Mouse (Mus musculus) liver, embryonic 12.5 days (tissue): ENCODE results near the gene Gba2. TPM values are rescaled to one million over a fixed set of nuclear protein-coding genes. Genes with fewer than 3 reads are reported as not detected.

Experiments
- ATAC-seq: fragments of 200-750 bp; cut with Nextera tagmentation; 2 replicates; pipeline ENCODE4 v1.8.0; 2017; ENCODE audit warnings: moderate number of reproducible peaks, mild to moderate bottlenecking, moderate library complexity
- H3K27ac ChIP-seq: fragments of 300-500 bp; sonication (generic); 2 replicates; pipeline ENCODE4 v1.5.1; 2016; ENCODE audit warnings: mild to moderate bottlenecking
- H3K27me3 ChIP-seq: fragments of 300-500 bp; sonication (generic); replicated peaks from 2 replicates; pipeline ENCODE4 v1.6.1; 2016; ENCODE audit warnings: mild to moderate bottlenecking, moderate library complexity
- H3K36me3 ChIP-seq: fragments of 300-500 bp; sonication (generic); 2 replicates; pipeline ENCODE4 v1.6.1; 2016; ENCODE audit warnings: mild to moderate bottlenecking, moderate library complexity
- H3K4me1 ChIP-seq: fragments of 300-500 bp; sonication (generic); 2 replicates; pipeline ENCODE4 v1.6.1; 2016
- H3K4me2 ChIP-seq: fragments of 300-500 bp; sonication (generic); 2 replicates; pipeline ENCODE4 v1.6.1; 2016; ENCODE audit warnings: mild to moderate bottlenecking, moderate library complexity
- H3K4me3 ChIP-seq: fragments of 300-500 bp; sonication (generic); 2 replicates; pipeline ENCODE4 v1.5.1; 2016; ENCODE audit warnings: mild to moderate bottlenecking, moderate library complexity
- H3K9ac ChIP-seq: fragments of 300-500 bp; sonication (generic); 2 replicates; pipeline ENCODE4 v1.6.1; 2016; ENCODE audit warnings: mild to moderate bottlenecking, moderate library complexity
- H3K9me3 ChIP-seq: fragments of 300-500 bp; sonication (generic); replicated peaks from 2 replicates; pipeline ENCODE4 v1.6.1; 2016; ENCODE audit warnings: mild to moderate bottlenecking, moderate library complexity
- WGBS: fragments of 180-500 bp; shearing (Covaris S2); methylation state at CpG from one replicate; pipeline ENCODE4 v1.1.7; 2016; ENCODE audit not compliant: insufficient replicate concordance; 5-methylcytosine and 5-hydroxymethylcytosine counted together
- polyA plus RNA-seq: library from polyadenylated mRNA; unstranded; fragments of >200 nt; fragmentation: Nextera tagmentation; extraction: Ambion mirVana; gene quantifications from 2 replicates; pipeline ENCODE4 v1.2.1, GENCODE M21; 2016

Gba2 gene
- polyA plus RNA-seq, 1 experiment from 2014 or later: 23.6 TPM

DNA sequence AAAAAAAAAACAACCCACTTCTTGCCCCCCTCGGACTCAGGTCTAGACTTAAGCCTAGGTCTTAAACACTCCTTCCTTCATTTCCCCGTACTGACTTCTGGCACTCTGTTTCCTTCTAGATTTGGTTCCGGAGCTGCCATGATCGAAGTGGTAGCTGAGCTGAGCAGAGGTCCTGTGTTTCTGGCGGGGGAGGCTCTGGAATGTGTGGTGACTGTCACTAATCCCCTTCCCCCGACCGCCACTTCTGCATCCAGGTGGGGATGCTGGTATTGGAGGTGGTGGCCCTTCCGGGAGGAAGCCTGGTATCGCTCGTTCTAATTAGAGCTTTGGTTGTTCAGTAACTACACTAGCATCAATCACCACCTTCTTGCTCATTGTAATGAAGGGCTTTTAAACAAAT lies 583 bp upstream of the Gba2 start:
- peak overlapping the region; percentile 90 for H3K27ac ChIP-seq
- H3K4me1 ChIP-seq: peaks cover 50% of the 10 kb centered on the region
- H3K9ac ChIP-seq: peak overlapping the region; percentile 86
- no peaks in the 10 kb centered on the region for H3K27me3 ChIP-seq
- 7% methylated on average over 10 of the region's 10 CpGs for WGBS
- peaks cover 47% of the 10 kb centered on the region for H3K36me3 ChIP-seq
- peak overlapping the region; percentile 90 for H3K4me2 ChIP-seq
- peak overlapping the region; percentile 76 for H3K4me3 ChIP-seq
- H3K9me3 ChIP-seq: no peaks in the 10 kb centered on the region
- no peak for ATAC-seq

DNA sequence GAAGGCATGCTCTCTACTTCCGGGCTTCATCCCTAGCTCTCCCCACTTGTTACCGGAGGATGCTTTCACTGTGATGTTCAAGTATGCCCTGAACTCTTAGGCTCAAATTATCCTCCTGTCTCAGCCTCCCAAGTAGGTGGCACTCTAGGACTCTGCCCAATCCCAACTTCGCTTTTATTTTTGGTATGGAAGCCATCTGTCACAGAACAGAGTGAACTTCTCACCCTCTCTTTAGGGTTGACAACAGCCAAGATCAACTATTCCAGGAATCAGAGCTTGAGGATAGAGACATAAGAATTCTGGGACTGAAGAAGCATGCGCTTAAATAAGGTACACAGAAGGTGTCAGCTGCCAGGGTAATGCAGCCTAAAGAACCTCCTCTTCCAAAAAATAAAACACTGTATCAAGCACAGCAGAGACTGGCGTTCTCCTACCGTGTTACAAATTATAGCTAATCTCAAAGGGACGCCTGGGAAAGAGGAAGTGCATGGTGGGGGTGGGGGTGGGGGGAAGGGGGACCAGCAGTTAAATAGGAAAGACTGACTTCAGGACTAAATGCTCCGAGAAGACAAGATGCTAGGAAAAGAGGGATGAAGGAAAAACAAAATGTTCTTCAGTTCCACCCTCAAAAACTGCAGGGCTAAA lies 1.3 kb downstream of the Gba2 start:
- Histone ChIP-seq H3K4me1 (peaks cover 49% of the 10 kb centered on the region), H3K36me3 (peaks cover 47% of the 10 kb centered on the region), H3K4me3 (peak overlapping the region; percentile 76), H3K9ac (peak overlapping the region; percentile 86), H3K4me2 (peak overlapping the region; percentile 90), H3K27me3 (no peaks in the 10 kb centered on the region), H3K27ac (peak overlapping the region; percentile 90), H3K9me3 (no peaks in the 10 kb centered on the region)
- 25% methylated on average over 8 of the region's 8 CpGs for WGBS
- no peak for ATAC-seq

DNA sequence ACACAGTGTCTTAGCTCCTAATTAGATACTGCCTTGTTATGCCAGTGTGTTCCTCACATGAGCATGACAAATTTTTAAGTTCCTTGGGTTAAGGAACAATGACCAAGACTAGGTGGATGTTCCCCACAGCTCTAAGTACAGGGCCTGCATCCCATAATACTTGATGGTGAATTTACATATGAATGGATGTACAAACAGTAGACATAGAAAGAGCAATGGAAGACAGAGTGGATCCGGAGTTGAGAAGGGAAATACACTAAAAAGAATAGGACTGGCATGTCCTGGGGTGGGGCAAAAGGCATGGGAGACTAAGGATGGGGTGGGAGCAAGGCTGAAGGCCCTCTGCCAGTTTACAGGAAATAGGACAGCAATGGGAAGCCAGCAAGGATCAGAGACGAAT lies 3.3 kb downstream of the Gba2 start:
- no peak for ATAC-seq
- Histone ChIP-seq H3K4me2 (peak overlapping the region; percentile 90), H3K4me1 (peaks cover 47% of the 10 kb centered on the region), H3K4me3 (peak overlapping the region; percentile 76; the same call in 1 of the 2 replicates), H3K9me3 (no peaks in the 10 kb centered on the region), H3K27me3 (no peaks in the 10 kb centered on the region), H3K36me3 (peaks cover 47% of the 10 kb centered on the region), H3K9ac (no peak overlapping the region), H3K27ac (no peak overlapping the region)
- WGBS: 64% methylated on average over 2 of the region's 2 CpGs

DNA sequence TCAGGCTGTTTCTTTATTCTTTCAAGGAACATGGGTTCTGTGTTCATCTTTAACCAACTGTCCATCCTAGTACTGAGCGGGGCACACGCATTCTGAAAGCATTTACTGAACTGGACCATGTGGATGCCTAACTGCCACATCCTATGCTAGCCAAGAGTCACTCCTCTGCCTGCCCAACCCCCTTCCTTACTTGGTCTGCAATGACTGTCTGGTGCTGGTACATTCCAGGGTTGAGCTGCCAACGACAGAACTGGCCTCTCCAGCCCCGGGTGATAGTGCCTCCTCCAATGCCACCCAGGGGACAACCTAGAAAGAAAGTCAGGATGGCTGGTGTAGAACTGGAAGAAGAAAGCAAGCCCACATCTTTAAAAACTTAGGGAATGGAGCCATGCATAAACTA lies 5.1 kb downstream of the Gba2 start:
- 81% methylated on average over 4 of the region's 4 CpGs for WGBS
- H3K9ac ChIP-seq: no peak overlapping the region
- ATAC-seq: no peak
- H3K27me3 ChIP-seq: no peaks in the 10 kb centered on the region
- peaks cover 35% of the 10 kb centered on the region for H3K4me1 ChIP-seq
- no peak overlapping the region for H3K4me3 ChIP-seq
- no peak overlapping the region for H3K27ac ChIP-seq
- no peaks in the 10 kb centered on the region for H3K9me3 ChIP-seq
- H3K4me2 ChIP-seq: no peak overlapping the region
- H3K36me3 ChIP-seq: peaks cover 62% of the 10 kb centered on the region

DNA sequence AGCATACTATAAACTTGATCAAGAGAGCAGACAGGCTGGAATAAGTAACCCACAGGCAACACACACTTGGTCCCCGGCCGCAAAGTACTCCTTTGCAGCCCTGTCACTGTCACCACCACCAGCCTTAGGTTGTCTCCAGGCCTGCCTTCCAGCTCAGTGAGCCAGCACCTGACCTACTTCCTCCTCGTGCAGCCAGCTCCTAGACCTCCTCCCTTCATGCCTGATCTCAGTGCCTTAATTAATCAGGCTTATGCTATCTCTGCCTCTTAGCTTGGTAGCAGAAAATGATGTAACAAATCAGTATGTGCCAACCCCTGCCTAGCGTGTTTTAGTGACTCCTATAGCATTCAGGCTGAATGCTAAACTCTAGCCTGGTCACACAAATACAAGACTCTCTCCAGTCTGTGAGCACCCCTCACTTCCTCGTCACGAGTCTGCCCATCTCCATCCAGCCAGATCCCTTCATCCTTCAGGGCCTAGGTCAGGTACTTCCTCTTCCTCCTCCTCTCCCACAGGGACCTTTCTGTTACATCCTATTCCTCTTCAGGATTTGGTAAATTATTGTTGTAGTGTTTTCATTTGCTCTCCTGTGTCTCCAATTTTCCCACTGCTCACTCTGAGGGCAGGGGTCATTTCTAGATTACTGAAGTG lies 7.2 kb downstream of the Gba2 start:
- Histone ChIP-seq H3K9me3 (no peaks in the 10 kb centered on the region), H3K4me1 (peaks cover 19% of the 10 kb centered on the region), H3K4me3 (no peak overlapping the region), H3K4me2 (no peak overlapping the region), H3K27ac (0 out of 2 replicates have a peak overlapping the region, but pooled peaks have one; percentile 4), H3K27me3 (no peaks in the 10 kb centered on the region), H3K36me3 (peaks cover 82% of the 10 kb centered on the region), H3K9ac (no peak overlapping the region)
- WGBS: 68% methylated on average over 6 of the region's 6 CpGs
- ATAC-seq: no peak

DNA sequence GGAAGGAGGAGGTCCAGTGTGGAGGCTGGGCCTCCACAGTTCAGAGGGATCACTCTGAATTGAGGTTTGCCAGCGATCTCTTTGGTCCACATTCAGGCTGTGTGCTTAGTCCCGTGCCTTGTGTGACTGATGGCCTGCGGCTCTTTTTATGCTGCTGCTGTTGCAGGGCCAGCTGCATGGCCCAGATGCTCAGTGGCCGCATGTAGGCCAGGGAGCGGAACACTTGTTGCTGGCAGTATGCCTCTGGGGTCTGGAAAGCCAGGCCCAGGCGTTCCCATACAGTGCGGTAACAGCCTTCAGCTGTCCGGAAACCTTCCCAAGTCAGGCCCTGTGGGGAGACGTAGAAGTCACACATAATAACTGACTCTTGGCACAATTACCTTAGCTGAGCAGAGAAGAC lies 11.5 kb downstream of the Gba2 start:
- peaks cover 16% of the 10 kb centered on the region for H3K4me1 ChIP-seq
- no peaks in the 10 kb centered on the region for H3K9me3 ChIP-seq
- H3K4me3 ChIP-seq: no peak overlapping the region
- H3K36me3 ChIP-seq: peaks cover 81% of the 10 kb centered on the region
- no peak overlapping the region for H3K27ac ChIP-seq
- no peak for ATAC-seq
- no peak overlapping the region for H3K9ac ChIP-seq
- H3K4me2 ChIP-seq: no peak overlapping the region
- H3K27me3 ChIP-seq: no peaks in the 10 kb centered on the region
- WGBS: 90% methylated on average over 9 of the region's 9 CpGs

DNA sequence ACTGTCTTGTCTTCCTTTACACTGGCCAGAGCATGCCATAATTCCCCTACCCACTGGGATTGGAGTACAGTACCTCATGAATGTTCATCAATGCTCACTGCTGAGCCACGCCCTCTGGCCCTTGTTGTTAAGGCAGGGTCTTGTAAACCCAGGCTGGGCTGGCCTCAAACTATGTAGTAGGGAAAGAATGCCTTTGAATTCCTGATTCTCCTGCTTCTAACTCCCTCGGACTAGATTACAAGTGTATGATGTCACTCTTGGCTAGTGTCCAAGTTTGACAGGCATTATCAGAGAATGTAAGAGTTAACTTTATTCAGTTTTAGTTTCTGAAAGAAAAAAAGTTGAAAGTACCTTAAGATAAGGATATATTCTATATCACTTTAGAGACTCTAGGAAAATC lies 14.4 kb downstream of the Gba2 start:
- no peak for ATAC-seq
- Histone ChIP-seq H3K4me2 (peak overlapping the region; percentile 96; the same call in 1 of the 2 replicates), H3K27me3 (no peaks in the 10 kb centered on the region), H3K27ac (0 out of 2 replicates have a peak overlapping the region, but pooled peaks have one; percentile 100), H3K9ac (no peak overlapping the region), H3K4me3 (no peak overlapping the region), H3K4me1 (peaks cover 37% of the 10 kb centered on the region), H3K36me3 (peaks cover 58% of the 10 kb centered on the region), H3K9me3 (no peaks in the 10 kb centered on the region)
- 49% methylated on average over 2 of the region's 2 CpGs for WGBS

DNA sequence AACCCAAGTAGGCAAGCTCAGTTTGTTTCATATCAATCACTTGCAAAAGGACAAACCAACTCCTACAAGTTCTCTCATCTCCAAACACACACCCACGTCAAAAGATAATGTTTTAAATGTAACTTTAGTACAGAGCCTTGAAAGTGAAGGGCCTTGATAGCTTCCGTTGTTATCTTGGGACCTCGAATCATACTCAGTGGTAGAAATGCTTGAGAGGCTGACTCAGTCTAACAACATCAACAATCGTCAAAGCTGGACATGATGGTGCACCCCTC lies 15.1 kb downstream of the Gba2 start:
- ATAC-seq: no peak
- Histone ChIP-seq H3K36me3 (peaks cover 51% of the 10 kb centered on the region), H3K27me3 (no peaks in the 10 kb centered on the region), H3K9ac (peak overlapping the region; percentile 95; the same call in 1 of the 2 replicates), H3K9me3 (no peaks in the 10 kb centered on the region), H3K4me3 (peak overlapping the region; percentile 89), H3K4me2 (peak overlapping the region; percentile 96), H3K27ac (peak overlapping the region; percentile 100; the same call in 1 of the 2 replicates), H3K4me1 (peaks cover 44% of the 10 kb centered on the region)
- WGBS: 32% methylated on average over 4 of the region's 4 CpGs

DNA sequence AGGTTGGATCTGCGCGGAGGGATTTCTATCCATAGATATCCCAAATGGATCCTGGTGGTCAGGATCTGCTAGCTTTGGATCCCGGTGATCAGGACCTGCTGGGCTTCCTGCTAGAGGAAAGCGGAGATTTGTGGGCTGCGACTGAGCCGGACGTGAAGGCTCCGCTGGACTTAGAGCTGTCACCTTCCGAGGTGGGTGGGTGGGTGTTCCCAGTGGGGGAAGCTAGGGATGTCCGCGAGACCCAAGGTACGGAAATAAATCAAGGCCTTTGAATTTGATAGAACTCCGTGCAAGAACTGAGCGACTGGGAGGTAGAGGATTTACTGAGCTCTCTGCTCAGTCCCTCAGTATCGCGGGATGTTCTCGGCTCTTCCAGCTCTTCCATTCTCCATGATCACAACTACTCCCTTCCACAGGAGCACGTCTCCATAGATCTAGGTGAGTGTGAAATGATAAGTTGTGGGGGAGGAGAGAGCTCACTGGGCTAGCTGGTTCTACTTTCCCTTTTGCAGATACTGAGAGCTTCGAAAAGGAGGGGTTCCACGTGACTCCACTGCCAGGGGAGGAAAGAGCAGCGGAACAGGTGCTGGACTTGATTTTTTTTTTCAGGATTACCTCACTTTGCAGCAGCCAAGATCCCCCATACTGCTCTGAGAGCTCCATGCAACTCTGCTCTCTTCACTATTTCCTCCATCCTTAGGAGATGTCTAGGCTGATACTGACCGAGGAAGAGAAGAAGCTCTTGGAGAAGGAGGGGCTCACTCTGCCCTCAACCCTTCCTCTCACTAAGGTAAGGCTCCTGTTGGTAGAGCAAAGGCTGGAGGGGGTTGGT lies 15.7 kb downstream of the Gba2 start:
- Histone ChIP-seq H3K4me3 (peak overlapping the region; percentile 89), H3K9me3 (no peaks in the 10 kb centered on the region), H3K4me2 (peak overlapping the region; percentile 96), H3K9ac (peak overlapping the region; percentile 95), H3K27me3 (no peaks in the 10 kb centered on the region), H3K4me1 (peaks cover 50% of the 10 kb centered on the region), H3K36me3 (peaks cover 46% of the 10 kb centered on the region), H3K27ac (peak overlapping the region; percentile 100)
- 3% methylated on average over 22 of the region's 22 CpGs for WGBS
- ATAC-seq: no peak; the same call in 1 of the 2 replicates

DNA sequence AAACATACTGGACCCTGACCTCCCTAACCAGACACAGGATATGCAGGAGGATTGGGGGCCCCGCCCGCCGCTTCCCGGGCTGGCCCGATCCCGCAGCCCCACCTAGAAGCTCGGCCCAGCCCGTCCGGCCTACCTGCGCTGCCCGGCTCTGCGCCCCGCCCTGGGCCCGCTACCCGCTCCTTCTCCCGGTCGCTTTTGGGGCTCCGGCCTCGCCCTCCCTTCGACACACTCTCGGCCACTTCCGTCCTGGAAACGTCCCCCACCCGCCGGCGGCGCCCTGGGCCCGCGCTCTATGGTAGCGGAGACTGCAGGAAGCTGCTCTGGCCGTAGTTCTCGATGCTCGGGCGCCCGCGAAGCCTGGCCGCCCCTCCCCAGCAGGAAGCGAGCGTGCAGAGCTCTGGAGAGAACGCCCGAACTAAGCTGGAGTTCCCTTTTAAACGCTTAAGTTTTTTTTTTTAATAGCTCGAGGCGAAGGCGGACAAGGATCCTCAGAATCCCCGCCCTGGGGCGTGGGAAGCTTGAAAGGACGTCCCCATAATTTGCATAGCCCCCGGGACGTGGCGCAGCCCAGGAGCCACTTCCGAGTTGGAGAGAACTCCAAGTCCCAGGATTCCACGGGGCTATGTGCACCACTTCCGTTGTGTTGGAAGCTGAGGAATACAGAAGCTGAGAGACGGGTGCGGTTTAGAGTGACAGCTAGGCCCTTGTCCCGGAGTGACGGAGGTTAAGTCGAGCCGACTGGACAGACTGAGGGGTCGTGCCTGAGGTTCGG lies 16.5 kb downstream of the Gba2 start, which contains the start of the genes Creb3 and Tln1:
TSS of gene Creb3 (plus strand) at position 336 of the 772 bp plus-strand sequence.
TSS of gene Tln1 (minus strand) at position 695 of the 772 bp plus-strand sequence.
- under 1% methylated on average over 62 of the region's 62 CpGs for WGBS
- peaks cover 43% of the 10 kb centered on the region for H3K36me3 ChIP-seq
- H3K9ac ChIP-seq: peak within 1 kb of the TSS; percentile 95
- peak; percentile 87 for ATAC-seq
- H3K4me3 ChIP-seq: peak within 1 kb of the TSS; percentile 89
- peaks cover 58% of the 10 kb centered on the region for H3K4me1 ChIP-seq
- no peaks in the 10 kb centered on the region for H3K27me3 ChIP-seq
- H3K4me2 ChIP-seq: peak within 1 kb of the TSS; percentile 96
- peak within 1 kb of the TSS; percentile 100 for H3K27ac ChIP-seq
- no peaks in the 10 kb centered on the region for H3K9me3 ChIP-seq

DNA sequence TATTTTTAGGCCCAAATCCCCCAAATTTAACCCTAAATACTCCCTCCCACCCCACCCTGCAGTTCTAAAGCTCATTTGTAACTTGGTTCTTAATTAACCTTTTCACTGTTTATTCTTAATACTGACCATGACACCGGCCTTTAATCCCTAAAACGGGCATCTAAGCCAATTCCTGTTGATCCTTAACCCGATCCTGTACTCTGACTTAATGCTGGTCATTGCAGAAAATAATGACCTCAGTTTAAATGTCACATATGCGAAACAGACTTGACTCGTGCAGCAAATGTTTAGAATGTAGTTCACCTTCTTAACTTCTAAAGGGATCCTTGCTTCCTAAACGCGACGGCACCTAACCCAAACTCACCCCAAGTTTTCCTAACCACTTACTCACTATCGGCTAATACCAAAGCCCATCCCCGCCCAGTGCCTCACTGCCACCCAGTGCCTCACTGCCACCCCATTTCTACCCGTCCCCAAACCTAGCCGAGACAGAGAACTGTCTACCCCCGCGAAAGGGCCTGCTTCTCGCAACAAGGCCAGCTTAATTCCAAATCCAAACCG lies 17.2 kb downstream of the Gba2 start:
- H3K9me3 ChIP-seq: no peaks in the 10 kb centered on the region
- peaks cover 43% of the 10 kb centered on the region for H3K36me3 ChIP-seq
- peak; percentile 69 for ATAC-seq
- peak overlapping the region; percentile 96 for H3K4me2 ChIP-seq
- WGBS: 2% methylated on average over 16 of the region's 16 CpGs
- peak overlapping the region; percentile 89 for H3K4me3 ChIP-seq
- H3K4me1 ChIP-seq: peaks cover 64% of the 10 kb centered on the region
- no peaks in the 10 kb centered on the region for H3K27me3 ChIP-seq
- peak overlapping the region; percentile 100 for H3K27ac ChIP-seq
- H3K9ac ChIP-seq: peak overlapping the region; percentile 95
